Mouse (Mus musculus): ENCODE data around the gene Nt5c1a.

DNA sequence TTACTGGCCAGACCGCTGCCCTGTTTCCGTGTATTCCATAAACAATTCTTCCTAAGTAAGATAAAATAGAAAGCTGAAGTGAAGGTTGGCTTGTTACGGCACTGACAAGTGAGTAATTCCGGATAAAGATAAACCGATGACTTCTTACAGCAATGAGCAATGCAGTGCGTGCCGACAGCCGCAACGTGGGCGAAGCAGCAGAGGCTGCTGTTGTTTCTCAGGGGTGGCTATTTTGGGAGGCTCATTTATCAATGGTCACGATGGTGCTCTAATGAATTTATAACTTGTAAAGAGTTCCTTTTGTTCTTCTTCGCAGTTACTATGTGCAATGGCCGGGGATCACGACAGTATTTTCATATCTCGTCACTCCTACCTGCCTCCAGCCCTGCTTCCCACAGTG, 37.1 kb upstream of the Nt5c1a start:
- TF ChIP-seq CTCF (conservative IDR thresholded peaks at IDR 0.05; ENCODE audit: low read length) (no peak), POU5F1 (IDR thresholded peaks at IDR 0.05; ENCODE audit: borderline replicate concordance, low read length) (no peak), NANOG (IDR thresholded peaks at IDR 0.05; ENCODE audit: borderline replicate concordance, low read length) (no peak)

All from E14TG2a.4 (cell line).